Mouse (Mus musculus) forebrain, embryonic 12.5 days (tissue): ENCODE data around the gene Gm7879. TPM values are rescaled to one million over a fixed set of nuclear protein-coding genes. Genes with fewer than 3 reads are reported as not detected.

Experiments
- ATAC-seq: fragments of 200-750 bp; cut with Nextera tagmentation; 2 replicates; pipeline ENCODE4 v1.8.0; 2017; ENCODE audit warnings: moderate TSS enrichment; ENCODE audit not compliant: low FRiP score
- H3K27ac ChIP-seq: fragments of 300-500 bp; sonication (generic); 2 replicates; pipeline ENCODE4 v1.5.1; 2016; ENCODE audit warnings: mild to moderate bottlenecking
- H3K27me3 ChIP-seq: fragments of 300-500 bp; sonication (generic); 2 replicates; pipeline ENCODE4 v1.6.1; 2016; ENCODE audit warnings: mild to moderate bottlenecking
- H3K36me3 ChIP-seq: fragments of 300-500 bp; sonication (generic); replicated peaks from 2 replicates; pipeline ENCODE4 v1.6.1; 2016; ENCODE audit warnings: mild to moderate bottlenecking
- H3K4me1 ChIP-seq: fragments of 300-500 bp; sonication (generic); 2 replicates; pipeline ENCODE4 v1.6.1; 2016
- H3K4me2 ChIP-seq: fragments of 300-500 bp; sonication (generic); 2 replicates; pipeline ENCODE4 v1.6.1; 2016; ENCODE audit warnings: mild to moderate bottlenecking, moderate library complexity
- H3K4me3 ChIP-seq: fragments of 300-500 bp; sonication (generic); replicated peaks from 2 replicates; pipeline ENCODE4 v1.5.1; 2016; ENCODE audit warnings: mild to moderate bottlenecking
- H3K9ac ChIP-seq: fragments of 300-500 bp; sonication (generic); 2 replicates; pipeline ENCODE4 v1.6.1; 2016; ENCODE audit warnings: mild to moderate bottlenecking
- H3K9me3 ChIP-seq: fragments of 300-500 bp; sonication (generic); 2 replicates; pipeline ENCODE4 v1.6.1; 2016
- WGBS: fragments of 180-500 bp; shearing (Covaris S2); methylation state at CpG from one replicate; pipeline ENCODE4 v1.1.7; 2016; 5-methylcytosine and 5-hydroxymethylcytosine counted together
- polyA plus RNA-seq: library from polyadenylated mRNA; unstranded; fragments of >200 nt; fragmentation: Nextera tagmentation; extraction: Ambion mirVana; gene quantifications from 2 replicates; pipeline ENCODE4 v1.2.1, GENCODE M21; 2016

Gene Gm7879
- polyA plus RNA-seq, 1 experiment from 2014 or later, result 1.3 TPM

GRCm38 (mm10) chr5:43904685-43905084 is 8.3 kb upstream of the Gm7879 start:
- no peak overlapping the region for H3K27ac ChIP-seq
- no peak overlapping the region for H3K9ac ChIP-seq
- H3K4me1 ChIP-seq, result no peaks in the 10 kb centered on the region
- H3K9me3 ChIP-seq, result no peaks in the 10 kb centered on the region
- H3K36me3 ChIP-seq, result no peaks in the 10 kb centered on the region
- H3K4me3 ChIP-seq, result no peak overlapping the region
- H3K4me2 ChIP-seq, result no peak overlapping the region
- no peaks in the 10 kb centered on the region for H3K27me3 ChIP-seq
- 95% methylated on average over 3 of the region's 3 CpGs for WGBS
- no peak for ATAC-seq

GRCm38 (mm10) chr5:43909213-43909612 is 3.7 kb upstream of the Gm7879 start:
- Histone ChIP-seq H3K27me3 (no peaks in the 10 kb centered on the region), H3K4me2 (no peak overlapping the region), H3K4me3 (no peak overlapping the region), H3K9ac (no peak overlapping the region), H3K27ac (no peak overlapping the region), H3K9me3 (no peaks in the 10 kb centered on the region), H3K4me1 (no peaks in the 10 kb centered on the region), H3K36me3 (no peaks in the 10 kb centered on the region)
- ATAC-seq, result no peak
- WGBS, result 73% methylated on average over 9 of the region's 9 CpGs

- ATAC-seq, result no peak
- Histone ChIP-seq H3K27me3 (no peaks in the 10 kb centered on the region), H3K4me2 (no peak overlapping the region), H3K4me1 (no peaks in the 10 kb centered on the region), H3K9ac (no peak overlapping the region), H3K4me3 (no peak overlapping the region), H3K36me3 (no peaks in the 10 kb centered on the region), H3K27ac (no peak overlapping the region), H3K9me3 (no peaks in the 10 kb centered on the region)
- 94% methylated on average over 6 of the region's 6 CpGs for WGBS
Measured at GRCm38 (mm10) chr5:43910006-43910405, 2.9 kb upstream of the Gm7879 start.

- Histone ChIP-seq H3K4me3 (no peak overlapping the region), H3K4me1 (no peaks in the 10 kb centered on the region), H3K9me3 (no peaks in the 10 kb centered on the region), H3K36me3 (no peaks in the 10 kb centered on the region), H3K27ac (no peak overlapping the region), H3K4me2 (no peak overlapping the region), H3K27me3 (no peaks in the 10 kb centered on the region), H3K9ac (no peak overlapping the region)
- WGBS, result 89% methylated on average over 4 of the region's 4 CpGs
- ATAC-seq, result no peak
Measured at GRCm38 (mm10) chr5:43915261-43915886, 2.4 kb downstream of the Gm7879 start.

- Histone ChIP-seq H3K36me3 (no peaks in the 10 kb centered on the region), H3K4me3 (no peak overlapping the region), H3K9ac (no peak overlapping the region), H3K4me1 (no peaks in the 10 kb centered on the region), H3K9me3 (no peaks in the 10 kb centered on the region), H3K27ac (no peak overlapping the region), H3K4me2 (no peak overlapping the region), H3K27me3 (no peaks in the 10 kb centered on the region)
- ATAC-seq, result no peak
- WGBS, result 91% methylated on average over 11 of the region's 11 CpGs
Measured at GRCm38 (mm10) chr5:43921877-43922276, 8.9 kb downstream of the Gm7879 start.

- 36% methylated on average over 4 of the region's 4 CpGs for WGBS
- Histone ChIP-seq H3K4me3 (no peak overlapping the region), H3K27me3 (no peaks in the 10 kb centered on the region), H3K4me2 (no peak overlapping the region), H3K9ac (no peak overlapping the region), H3K9me3 (no peaks in the 10 kb centered on the region), H3K36me3 (no peaks in the 10 kb centered on the region), H3K4me1 (no peaks in the 10 kb centered on the region), H3K27ac (no peak overlapping the region)
- no peak for ATAC-seq
Measured at GRCm38 (mm10) chr5:43923933-43924332, 11.0 kb downstream of the Gm7879 start.

- Histone ChIP-seq H3K9ac (no peak overlapping the region), H3K4me1 (no peaks in the 10 kb centered on the region), H3K36me3 (no peaks in the 10 kb centered on the region), H3K27me3 (no peaks in the 10 kb centered on the region), H3K27ac (no peak overlapping the region), H3K4me3 (no peak overlapping the region), H3K4me2 (no peak overlapping the region), H3K9me3 (no peaks in the 10 kb centered on the region)
- ATAC-seq, result no peak
Measured at GRCm38 (mm10) chr5:43927729-43928128, 14.8 kb downstream of the Gm7879 start.

- no peak overlapping the region for H3K27ac ChIP-seq
- 43% methylated on average over 2 of the region's 2 CpGs for WGBS
- H3K27me3 ChIP-seq, result no peaks in the 10 kb centered on the region
- no peaks in the 10 kb centered on the region for H3K9me3 ChIP-seq
- no peak overlapping the region for H3K4me2 ChIP-seq
- no peaks in the 10 kb centered on the region for H3K4me1 ChIP-seq
- no peak overlapping the region for H3K4me3 ChIP-seq
- no peak for ATAC-seq
- H3K36me3 ChIP-seq, result no peaks in the 10 kb centered on the region
- no peak overlapping the region for H3K9ac ChIP-seq
Measured at GRCm38 (mm10) chr5:43933269-43933668, 20.3 kb downstream of the Gm7879 start.

- Histone ChIP-seq H3K4me1 (peaks cover 14% of the 10 kb centered on the region), H3K9me3 (no peaks in the 10 kb centered on the region), H3K27ac (no peak overlapping the region), H3K9ac (no peak overlapping the region), H3K27me3 (no peaks in the 10 kb centered on the region), H3K4me3 (peak overlapping the region; percentile 34; the same call in 1 of the 2 replicates), H3K4me2 (peak overlapping the region; percentile 75), H3K36me3 (no peaks in the 10 kb centered on the region)
- whole genome bisulfite sequencing, result 37% methylated on average over 9 of the region's 9 CpGs
- ATAC-seq, result 0 out of 2 replicates have a peak, but pooled peaks have one; percentile 52
Measured at GRCm38 (mm10) chr5:43947330-43947977, 34.5 kb downstream of the Gm7879 start.

- Histone ChIP-seq H3K27me3 (no peaks in the 10 kb centered on the region), H3K9me3 (no peaks in the 10 kb centered on the region), H3K36me3 (no peaks in the 10 kb centered on the region), H3K4me3 (peak overlapping the region; percentile 34), H3K27ac (no peak overlapping the region), H3K4me1 (peaks cover 14% of the 10 kb centered on the region), H3K4me2 (peak overlapping the region; percentile 75), H3K9ac (peak overlapping the region; percentile 38; the same call in 1 of the 2 replicates)
- peak; percentile 89 for ATAC-seq
- WGBS, result 3% methylated on average over 27 of the region's 27 CpGs
Measured at GRCm38 (mm10) chr5:43948111-43948743, 35.3 kb downstream of the Gm7879 start.

- WGBS, result 1% methylated on average over 8 of the region's 8 CpGs
- H3K27ac ChIP-seq, result no peak overlapping the region
Measured at GRCm38 (mm10) chr5:43948748-43949275, 35.9 kb downstream of the Gm7879 start.

GRCm38 (mm10) chr5:43953241-43953640 is 40.3 kb downstream of the Gm7879 start:
- H3K9ac ChIP-seq, result no peak overlapping the region
- no peak for ATAC-seq
- no peak overlapping the region for H3K4me2 ChIP-seq
- 77% methylated on average over 1 of the region's 1 CpGs for WGBS
- no peaks in the 10 kb centered on the region for H3K36me3 ChIP-seq
- no peaks in the 10 kb centered on the region for H3K27me3 ChIP-seq
- H3K4me1 ChIP-seq, result peaks cover 6% of the 10 kb centered on the region
- H3K4me3 ChIP-seq, result no peak overlapping the region
- H3K27ac ChIP-seq, result no peak overlapping the region
- no peaks in the 10 kb centered on the region for H3K9me3 ChIP-seq

More at GRCm38 (mm10) chr5:43948748-43949275, 35.9 kb downstream of the Gm7879 start:
- H3K9ac ChIP-seq, result no peak overlapping the region
- no peak overlapping the region for H3K4me3 ChIP-seq
- peak overlapping the region; percentile 75 for H3K4me2 ChIP-seq
- no peaks in the 10 kb centered on the region for H3K27me3 ChIP-seq
- no peaks in the 10 kb centered on the region for H3K9me3 ChIP-seq
- no peaks in the 10 kb centered on the region for H3K36me3 ChIP-seq
- peaks cover 14% of the 10 kb centered on the region for H3K4me1 ChIP-seq
- ATAC-seq, result peak; percentile 39
